Mouse (Mus musculus): ENCODE results near the gene Tbc1d20. TPM values are rescaled to one million over a fixed set of nuclear protein-coding genes. Genes with fewer than 3 reads are reported as not detected.

Gene Tbc1d20
- polyA plus RNA-seq, 1 experiment from 2014 or later: 41.8 TPM

Other genes with a start within 250 kb of the Tbc1d20 start
- not detected in 2 replicates for gene Scrt2, start 212.3 kb upstream of the Tbc1d20 start, polyA plus RNA-seq (2015; fragmentation: Nextera tagmentation; extraction: Ambion mirVana)
- 16.1 and 17.9 TPM in 2 replicates for gene Srxn1, start 188.3 kb upstream of the Tbc1d20 start, polyA plus RNA-seq (2015; fragmentation: Nextera tagmentation; extraction: Ambion mirVana)
- 10.0 and 10.4 TPM in 2 replicates for gene Tcf15, start 150.3 kb upstream of the Tbc1d20 start, polyA plus RNA-seq (2015; fragmentation: Nextera tagmentation; extraction: Ambion mirVana)
- gene Csnk2a1, start 67.0 kb upstream of the Tbc1d20 start, polyA plus RNA-seq (2015; fragmentation: Nextera tagmentation; extraction: Ambion mirVana): 90.5 and 95.1 TPM in 2 replicates
- 93.4 and 96.6 TPM in 2 replicates for gene Rbck1, start 38.8 kb downstream of the Tbc1d20 start, polyA plus RNA-seq (2015; fragmentation: Nextera tagmentation; extraction: Ambion mirVana)
- 1.8 and 1.9 TPM in 2 replicates for gene Trib3, start 50.2 kb downstream of the Tbc1d20 start, polyA plus RNA-seq (2015; fragmentation: Nextera tagmentation; extraction: Ambion mirVana)
- 0.91 and 1.6 TPM in 2 replicates for gene Nrsn2, start 82.8 kb downstream of the Tbc1d20 start, polyA plus RNA-seq (2015; fragmentation: Nextera tagmentation; extraction: Ambion mirVana)
- 8.9 and 10.0 TPM in 2 replicates for gene Sox12, start 104.2 kb downstream of the Tbc1d20 start, polyA plus RNA-seq (2015; fragmentation: Nextera tagmentation; extraction: Ambion mirVana)
- 31.5 and 34.2 TPM in 2 replicates for gene Zcchc3, start 121.2 kb downstream of the Tbc1d20 start, polyA plus RNA-seq (2015; fragmentation: Nextera tagmentation; extraction: Ambion mirVana)
- gene 6820408C15Rik, start 121.8 kb downstream of the Tbc1d20 start, polyA plus RNA-seq (2015; fragmentation: Nextera tagmentation; extraction: Ambion mirVana): 0.67 and 0.85 TPM in 2 replicates
- not detected in 2 replicates for gene Defb23, start 170.8 kb downstream of the Tbc1d20 start, polyA plus RNA-seq (2015; fragmentation: Nextera tagmentation; extraction: Ambion mirVana)
- gene Defb20, start 183.2 kb downstream of the Tbc1d20 start, polyA plus RNA-seq (2015; fragmentation: Nextera tagmentation; extraction: Ambion mirVana): not detected in 2 replicates
- not detected in 2 replicates for gene Defb22, start 196.3 kb downstream of the Tbc1d20 start, polyA plus RNA-seq (2015; fragmentation: Nextera tagmentation; extraction: Ambion mirVana)
- not detected in 2 replicates for gene Defb26, start 217.9 kb downstream of the Tbc1d20 start, polyA plus RNA-seq (2015; fragmentation: Nextera tagmentation; extraction: Ambion mirVana)
- 0.54 TPM in 1 of 2 replicates, not detected in the other for gene Defb28, start 224.4 kb downstream of the Tbc1d20 start, polyA plus RNA-seq (2015; fragmentation: Nextera tagmentation; extraction: Ambion mirVana)
- 2.1 and 2.8 TPM in 2 replicates for gene Defb29, start 246.3 kb downstream of the Tbc1d20 start, polyA plus RNA-seq (2015; fragmentation: Nextera tagmentation; extraction: Ambion mirVana)